In the genomic region with DNA sequence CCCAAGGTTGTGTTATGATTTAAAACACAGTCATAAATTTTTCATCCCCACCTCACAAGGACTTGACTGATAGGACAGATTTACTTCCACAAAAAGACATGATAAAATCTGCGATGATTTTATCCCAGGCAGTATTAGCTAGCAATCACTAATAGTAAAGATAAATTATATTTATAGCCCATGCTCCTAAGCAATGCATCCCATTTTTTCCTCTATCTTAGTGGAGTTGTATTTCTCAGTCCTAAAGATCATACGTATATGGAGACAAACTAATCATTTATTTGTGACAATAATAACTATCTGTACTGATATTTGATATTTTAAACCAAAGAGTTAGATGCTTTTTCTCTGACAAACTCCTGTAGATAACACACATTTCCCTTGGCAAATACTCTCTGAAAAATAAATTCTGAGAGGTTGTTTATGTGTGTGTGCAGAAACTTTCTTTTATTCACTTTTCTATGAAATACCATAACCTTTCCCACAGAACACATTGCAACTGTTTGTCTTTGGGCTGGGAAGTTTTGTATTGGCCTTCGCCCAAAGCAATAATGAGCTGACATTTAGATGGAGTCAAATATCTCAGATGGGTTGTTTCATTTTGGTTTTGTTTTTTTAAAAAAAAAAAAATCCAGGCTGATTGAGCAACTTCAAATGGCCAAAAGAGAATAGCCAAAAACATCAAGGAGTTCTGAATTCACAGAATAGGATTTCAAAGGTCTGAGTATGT, we compare ENCODE assay signal across 21 mouse cellular contexts.
DNase-seq lines count a peak whose midpoint lies in the region; ATAC-seq and TF ChIP-seq lines count a peak whose summit lies in the region.
"Had no signal": no experiment of that assay in that cellular context is flagged by ENCODE, and none has a peak within 500 bp of the region (broad histone marks: within the 10 kb centered on the region; RNA-seq: fewer than 3 reads in every experiment).

No protein-coding gene starts in this region.

- DNase-seq in liver, adult 2 months (ENCODE audit: extremely low read depth, low read depth, low spot score): peak; percentile 21
- DNase-seq in liver, embryonic 11.5 days (ENCODE audit: low spot score): no peak
- DNase-seq in kidney, postnatal 4 days: peak; percentile 55 to 63
- peak; percentile 51 for DNase-seq in lung, postnatal 36 days
- DNase-seq in layer of hippocampus, postnatal 36 days: no peak
- DNase-seq in B cell, adult 2 months: no peak
- DNase-seq in spleen, adult 12 weeks (ENCODE audit: low spot score): no peak
- DNase-seq: cerebellum, adult 9-10 months; liver, embryonic 13.5 days; right cerebral cortex, adult 18-20 months; spleen, adult 18-20 months; thymus, postnatal 25 days had no signal

- 73% methylated on average over 3 of the region's 3 CpGs for WGBS in liver, adult 2 months
- WGBS in liver, embryonic 11.5 days: 75% methylated on average over 3 of the region's 3 CpGs
- WGBS in kidney, embryonic 14.5 days: 52% methylated on average over 3 of the region's 3 CpGs

- H3K36me3 ChIP-seq in liver, adult 2 months (ENCODE audit: control insufficient read depth, insufficient read depth, low read length): no peaks in the 10 kb centered on the region
- no peaks in the 10 kb centered on the region for H3K36me3 ChIP-seq in liver, embryonic 11.5 days (ENCODE audit: control insufficient read depth, insufficient read depth, low read length)
- H3K36me3 ChIP-seq in kidney, embryonic 14.5 days (ENCODE audit: control insufficient read depth, insufficient read depth, low read length): no peaks in the 10 kb centered on the region
- H3K36me3 ChIP-seq: embryonic facial prominence, embryonic 10.5 days; hindbrain, embryonic 12.5 days; limb, embryonic 10.5 days; liver, embryonic 13.5 days; midbrain, embryonic 15.5 days had no signal

- no peaks in the 10 kb centered on the region for H3K4me1 ChIP-seq in liver, adult 2 months (ENCODE audit: control insufficient read depth, insufficient read depth, low read length)
- H3K4me1 ChIP-seq in liver, embryonic 11.5 days (replicated peaks; ENCODE audit: control insufficient read depth, insufficient read depth, low read length): no peaks in the 10 kb centered on the region
- no peaks in the 10 kb centered on the region for H3K4me1 ChIP-seq in kidney, embryonic 14.5 days (ENCODE audit: control insufficient read depth, insufficient read depth, low read length)
- H3K4me1 ChIP-seq: embryonic facial prominence, embryonic 10.5 days; liver, embryonic 13.5 days had no signal

- no peak for TF ChIP-seq CTCF in liver, adult 2 months (IDR thresholded peaks at IDR 0.05; ENCODE audit: low read depth, low read length)

- no peaks in the 10 kb centered on the region for H3K79me2 ChIP-seq in liver, adult 2 months (ENCODE audit: control insufficient read depth, insufficient read depth, low read length)

- no peak overlapping the region for H3K4me2 ChIP-seq in liver, embryonic 11.5 days
- H3K4me2 ChIP-seq in kidney, embryonic 14.5 days (replicated peaks; ENCODE audit: low read depth, low read length): no peak overlapping the region
- H3K4me2 ChIP-seq: hindbrain, embryonic 12.5 days; liver, embryonic 13.5 days; midbrain, embryonic 15.5 days had no signal

- no peak overlapping the region for H3K4me3 ChIP-seq in liver, adult 2 months (ENCODE audit: insufficient read depth, low read depth, low read length)
- no peak overlapping the region for H3K4me3 ChIP-seq in liver, embryonic 11.5 days (ENCODE audit: low read depth, low read length)
- H3K4me3 ChIP-seq in kidney, embryonic 14.5 days (ENCODE audit: low read length): no peak overlapping the region
- H3K4me3 ChIP-seq: embryonic facial prominence, embryonic 10.5 days; hindbrain, embryonic 12.5 days; layer of hippocampus, adult 2 months; left cerebral cortex, adult 2 months; limb, embryonic 10.5 days; liver, embryonic 13.5 days; midbrain, embryonic 15.5 days had no signal

- H3K9ac ChIP-seq in liver, adult 2 months (ENCODE audit: low read depth, low read length): no peak overlapping the region
- no peak overlapping the region for H3K9ac ChIP-seq in liver, embryonic 11.5 days (ENCODE audit: low read depth, low read length)
- no peak overlapping the region for H3K9ac ChIP-seq in kidney, embryonic 14.5 days (ENCODE audit: low read depth, low read length)
- H3K9ac ChIP-seq: hindbrain, embryonic 12.5 days; liver, embryonic 13.5 days; midbrain, embryonic 15.5 days had no signal

- TF ChIP-seq POLR2A in liver, adult 2 months (IDR thresholded peaks at IDR 0.05; ENCODE audit: extremely low read depth, insufficient read depth, low read length): no peak

- H3K27ac ChIP-seq in liver, adult 2 months (replicated peaks; ENCODE audit: insufficient read depth, low read depth, low read length): no peak overlapping the region
- H3K27ac ChIP-seq in liver, embryonic 11.5 days (ENCODE audit: low read depth, low read length): no peak overlapping the region
- peak overlapping the region; percentile 42; the same call in 1 of the 2 replicates for H3K27ac ChIP-seq in kidney, embryonic 14.5 days (ENCODE audit: low read depth, low read length)
- H3K27ac ChIP-seq: embryonic facial prominence, embryonic 10.5 days; hindbrain, embryonic 12.5 days; layer of hippocampus, adult 2 months; left cerebral cortex, adult 2 months; limb, embryonic 10.5 days; liver, embryonic 13.5 days; midbrain, embryonic 15.5 days had no signal

- H3K9me3 ChIP-seq in liver, embryonic 11.5 days (ENCODE audit: control insufficient read depth, low read length): no peaks in the 10 kb centered on the region
- H3K9me3 ChIP-seq in kidney, embryonic 14.5 days (ENCODE audit: control insufficient read depth, low read length): no peaks in the 10 kb centered on the region
- H3K9me3 ChIP-seq: embryonic facial prominence, embryonic 10.5 days; hindbrain, embryonic 12.5 days; limb, embryonic 10.5 days; liver, embryonic 13.5 days; midbrain, embryonic 15.5 days had no signal

- H3K27me3 ChIP-seq in liver, adult 2 months (ENCODE audit: control insufficient read depth, insufficient read depth, low read length): no peaks in the 10 kb centered on the region
- H3K27me3 ChIP-seq in liver, embryonic 11.5 days (replicated peaks; ENCODE audit: control insufficient read depth, insufficient read depth, low read length): no peaks in the 10 kb centered on the region
- H3K27me3 ChIP-seq in kidney, embryonic 14.5 days (ENCODE audit: control insufficient read depth, insufficient read depth, low read length): no peaks in the 10 kb centered on the region
- H3K27me3 ChIP-seq: hindbrain, embryonic 12.5 days; liver, embryonic 13.5 days; midbrain, embryonic 15.5 days had no signal

- ATAC-seq in liver, embryonic 11.5 days (replicated peaks; ENCODE audit: low FRiP score): no peak
- peak; percentile 11; the same call in 1 of the 2 replicates for ATAC-seq in kidney, embryonic 14.5 days (ENCODE audit: low FRiP score, low TSS enrichment)
- ATAC-seq: forebrain, embryonic 14.5 days; inflammation-experienced regulatory T-cells, adult 6 months; midbrain, embryonic 15.5 days had no signal

Comparison
In these comparisons a context has a peak if more than half of its experiments do, and no peak if none do; other contexts are left out.
1. DNase-seq: peak in liver, adult 2 months (single experiment), kidney, postnatal 4 days (2 of 2) and lung, postnatal 36 days (single experiment); none in liver, embryonic 11.5 days (single experiment), layer of hippocampus, postnatal 36 days (0 of 2), B cell, adult 2 months (0 of 2) and spleen, adult 12 weeks (single experiment).